Mouse (Mus musculus): Measurements from ENCODE around the gene Cd200r1.
"Not testable (repeated sequence)": the region's sequence is repeated elsewhere in the genome, so short reads cannot be mapped to it uniquely, and the experiment has no call there.

Gene Cd200r1

DNA sequence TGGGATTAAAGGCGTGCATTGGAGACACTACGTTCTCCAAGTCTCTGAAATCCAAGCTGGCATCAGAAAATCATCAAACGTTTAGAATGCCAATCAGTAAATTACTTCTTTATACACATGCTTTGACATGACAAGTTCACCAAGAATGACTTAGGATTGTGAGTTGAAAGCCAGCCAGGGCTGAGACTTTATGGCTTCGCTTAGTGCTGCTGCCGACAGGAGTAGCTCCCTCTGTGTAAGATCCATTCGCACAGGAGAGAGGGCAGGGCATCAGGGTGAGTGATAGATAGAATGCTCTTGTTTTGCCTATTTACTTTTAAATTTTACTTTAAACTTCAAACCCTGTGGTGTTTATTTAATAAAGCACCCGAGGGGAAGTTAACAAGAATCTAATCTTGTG is 2.0 kb downstream of the Cd200r1 start:
- no peak for DNase-seq

- no peak for DNase-seq
Observed at GRCm38 (mm10) chr16:44767967-44768366, 2.4 kb downstream of the Cd200r1 start.

- DNase-seq = no peak
Observed at GRCm38 (mm10) chr16:44772577-44772976, 7.0 kb downstream of the Cd200r1 start.

- no peak for DNase-seq
Observed at GRCm38 (mm10) chr16:44773673-44774072, 8.1 kb downstream of the Cd200r1 start.

DNA sequence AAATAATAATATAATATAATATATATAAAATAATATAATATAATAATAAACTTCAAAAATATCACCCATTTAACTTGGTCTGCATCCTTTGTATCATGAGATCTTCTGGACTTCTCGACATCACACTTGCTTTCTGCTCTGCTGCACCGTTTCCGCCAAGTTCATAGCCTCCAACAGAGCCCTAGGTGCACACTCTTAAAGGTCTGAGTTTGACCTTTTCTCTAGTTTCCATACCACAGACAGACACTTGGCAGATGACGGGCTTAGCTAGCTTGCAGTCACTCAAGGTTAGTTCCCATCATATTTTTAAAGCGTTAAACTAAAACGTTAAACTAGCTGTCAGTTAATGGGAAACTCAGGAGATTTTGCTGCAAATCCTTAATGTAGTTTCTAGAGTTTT is 8.7 kb downstream of the Cd200r1 start:
- no peak for DNase-seq

GRCm38 (mm10) chr16:44778538-44779147 is 13.1 kb downstream of the Cd200r1 start:
- no peak for DNase-seq

DNA sequence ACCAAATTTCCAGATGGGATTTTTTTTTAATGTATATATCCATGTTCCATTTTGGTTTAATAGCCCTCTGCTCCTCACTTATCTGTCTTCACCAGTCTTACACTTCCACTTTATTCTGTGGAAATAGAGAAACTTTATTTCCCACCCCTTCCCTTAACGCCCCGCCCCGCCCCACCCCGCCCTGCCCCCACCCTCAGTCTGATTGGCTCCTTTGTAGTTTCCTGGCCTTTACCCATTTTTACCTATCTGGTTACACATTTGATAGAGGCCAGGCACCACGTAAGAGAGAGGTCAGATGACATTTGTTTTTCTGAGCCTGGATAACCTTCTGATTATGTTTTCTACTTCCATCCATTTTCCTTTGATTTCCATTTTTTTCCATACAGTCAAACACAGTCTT is 14.0 kb downstream of the Cd200r1 start:
- DNase-seq = no peak

- DNase-seq = no peak
Observed at GRCm38 (mm10) chr16:44780751-44781150, 15.2 kb downstream of the Cd200r1 start.

GRCm38 (mm10) chr16:44786934-44787333 is 21.4 kb downstream of the Cd200r1 start:
- no peak for DNase-seq

DNA sequence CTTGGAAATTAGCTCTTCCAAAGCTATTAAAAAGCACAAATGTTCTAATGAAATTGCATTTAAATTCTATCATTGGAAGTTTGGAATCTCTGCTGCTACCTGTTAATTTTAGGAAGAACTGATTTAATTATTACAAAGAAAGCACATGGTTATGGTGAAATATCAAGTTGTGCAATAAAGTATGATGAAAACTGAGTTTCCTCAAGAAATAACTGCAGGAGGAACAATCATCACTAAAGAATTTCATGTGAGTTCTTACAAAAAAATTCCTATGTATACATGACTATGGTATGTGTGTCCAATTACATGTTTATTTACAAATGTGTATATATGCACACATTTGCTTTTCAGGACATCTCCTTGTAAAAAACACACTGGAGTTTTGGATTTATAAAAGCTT is 28.9 kb downstream of the Cd200r1 start:
- no peak for DNase-seq

- no peak for DNase-seq
Observed at GRCm38 (mm10) chr16:44805976-44806375, 40.4 kb downstream of the Cd200r1 start.

- DNase-seq = not testable (repeated sequence)
Observed at GRCm38 (mm10) chr16:44810223-44810622, 44.7 kb downstream of the Cd200r1 start.

GRCm38 (mm10) chr16:44811544-44811943 is 46.0 kb downstream of the Cd200r1 start, which contains the start of gene Cd200r4:
Gene Cd200r4, plus strand, starts transcription at chr16:44811733.
- DNase-seq = no peak

DNA sequence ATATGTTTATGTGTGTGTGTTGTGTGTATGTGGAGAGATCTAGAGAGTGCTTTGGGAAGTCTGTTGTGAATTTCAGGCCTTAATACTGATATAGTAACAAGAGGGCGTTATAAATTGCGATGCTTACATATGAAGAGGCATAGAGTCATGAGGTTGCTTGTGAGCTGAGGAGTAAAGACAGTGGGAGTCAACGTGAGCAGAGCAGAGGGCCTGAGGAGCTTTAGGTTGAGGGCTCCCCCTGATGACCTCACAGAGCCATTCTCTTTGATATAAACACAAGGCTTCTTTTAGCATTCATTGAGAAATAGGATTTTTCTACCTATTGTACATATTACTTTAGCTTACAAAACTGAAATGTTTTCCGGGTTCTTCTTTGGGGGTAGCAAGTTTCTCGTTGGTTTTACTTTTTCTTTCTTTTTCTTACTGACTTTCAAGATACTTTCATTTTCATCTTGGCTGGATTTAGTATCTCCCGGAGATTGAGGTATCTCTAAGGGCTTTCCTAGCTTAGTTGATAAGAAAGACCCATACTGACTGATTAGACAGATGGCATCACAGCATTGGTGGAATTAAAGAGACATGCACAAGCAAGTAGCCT is 47.0 kb downstream of the Cd200r1 start:
- no peak for DNase-seq

DNA sequence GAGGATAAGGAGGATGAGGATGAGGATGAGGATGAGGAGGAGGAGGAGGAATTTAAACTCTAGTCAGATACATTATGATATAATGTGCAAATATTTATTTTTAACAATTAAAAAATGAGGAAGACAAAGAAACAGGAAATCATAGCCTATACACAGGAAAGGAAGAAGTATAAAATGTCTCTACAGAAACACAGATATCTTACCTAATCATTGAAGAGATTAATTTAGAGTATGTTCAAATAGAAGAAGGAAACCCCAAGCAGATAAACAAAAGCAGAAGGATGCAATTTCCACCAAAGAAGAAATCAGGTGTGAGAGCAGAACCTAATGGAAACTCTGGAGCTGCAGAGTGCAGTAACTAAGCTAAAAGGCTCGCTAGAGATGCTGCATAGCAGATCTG is 52.5 kb downstream of the Cd200r1 start:
- no peak for DNase-seq

GRCm38 (mm10) chr16:44820545-44820944 is 55.0 kb downstream of the Cd200r1 start:
- DNase-seq = no peak

DNA sequence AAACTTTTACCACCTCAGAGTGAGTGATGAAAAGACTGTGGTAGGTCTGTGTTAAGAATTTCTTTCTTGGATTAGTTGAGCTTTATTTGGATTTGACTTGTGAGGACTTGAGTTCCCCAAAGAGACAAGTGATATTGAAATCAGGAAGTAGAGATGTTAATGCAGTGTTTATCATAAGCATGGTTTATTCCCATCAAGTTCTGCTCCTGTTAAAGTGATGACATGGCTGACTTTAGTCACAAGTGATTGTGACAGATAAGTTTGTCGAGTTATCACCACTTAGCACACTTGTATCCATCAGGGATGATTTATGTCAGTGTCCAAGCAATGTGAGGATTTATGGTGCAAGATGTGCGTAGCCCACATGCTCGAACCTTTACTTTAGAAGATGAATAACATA is 66.8 kb downstream of the Cd200r1 start:
- no peak for DNase-seq

DNA sequence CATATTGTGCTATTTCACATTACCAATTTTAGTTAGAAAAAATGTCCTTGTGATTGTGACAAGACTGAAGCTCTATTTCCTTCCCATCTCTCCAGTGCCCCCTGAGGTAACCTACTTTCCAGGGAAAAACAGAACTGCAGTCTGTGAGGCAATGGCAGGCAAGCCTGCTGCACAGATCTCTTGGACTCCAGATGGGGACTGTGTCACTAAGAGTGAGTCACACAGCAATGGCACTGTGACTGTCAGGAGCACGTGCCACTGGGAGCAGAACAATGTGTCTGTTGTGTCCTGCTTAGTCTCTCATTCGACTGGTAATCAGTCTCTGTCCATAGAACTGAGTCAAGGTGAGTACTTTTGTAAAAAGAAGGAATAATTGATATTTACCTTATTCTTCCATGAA is 67.7 kb downstream of the Cd200r1 start:
- DNase-seq = not testable (repeated sequence)

All from cerebellum, adult 11-12 months (tissue).